Comparison of ENCODE assay signal across 7 mouse cellular contexts in the genomic region with DNA sequence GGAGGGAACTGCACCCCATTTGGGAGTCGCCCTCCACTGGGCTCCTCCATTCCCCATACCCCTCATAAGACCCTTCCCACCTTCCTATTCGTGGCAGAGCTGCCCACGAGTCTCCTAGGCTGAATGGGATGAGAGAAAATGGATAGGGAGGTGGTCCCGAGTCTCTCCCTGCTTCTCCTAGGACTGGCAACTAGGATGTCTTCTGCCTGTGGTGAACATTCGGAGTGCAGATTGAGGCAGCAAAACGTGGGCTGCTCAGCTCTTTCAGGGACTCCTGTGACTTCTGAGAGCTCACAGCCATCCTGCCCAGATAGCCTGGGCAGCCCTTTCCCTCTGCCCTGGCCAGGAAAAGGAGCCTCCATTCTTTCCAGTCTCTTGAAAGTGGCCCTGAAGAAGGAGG. TPM values are rescaled to one million over a fixed set of nuclear protein-coding genes. Genes with fewer than 3 reads are reported as not detected.
A peak's percentile ranks its signal among the peaks of the same experiment; 100 is the strongest.
DNase-seq lines count a peak whose midpoint lies in the region; ATAC-seq lines count a peak whose summit lies in the region.

A gene (minus strand): TSS at position 187 of the 400 bp plus-strand sequence.

- no peak within 1 kb of the TSS for H3K27ac ChIP-seq in lung, embryonic 15.5 days
- peak within 1 kb of the TSS; percentile 20; the same call in 1 of the 2 replicates for H3K27ac ChIP-seq in forebrain, embryonic 10.5 days
- H3K27ac ChIP-seq in intestine, embryonic 14.5 days (ENCODE audit: low read depth): no peak within 1 kb of the TSS
- no peak within 1 kb of the TSS for H3K27ac ChIP-seq in midbrain, embryonic 11.5 days (ENCODE audit: low read depth, low read length)

- peak within 1 kb of the TSS; percentile 85 for H3K4me2 ChIP-seq in lung, embryonic 15.5 days
- peak within 1 kb of the TSS; percentile 91 for H3K4me2 ChIP-seq in intestine, embryonic 14.5 days (ENCODE audit: low read length)
- H3K4me2 ChIP-seq in midbrain, embryonic 11.5 days: peak within 1 kb of the TSS; percentile 65

- H3K27me3 ChIP-seq in lung, embryonic 15.5 days: peaks cover 86% of the 10 kb centered on the region
- H3K27me3 ChIP-seq in forebrain, embryonic 10.5 days (ENCODE audit: poor library complexity, severe bottlenecking): peaks cover 100% of the 10 kb centered on the region
- H3K27me3 ChIP-seq in intestine, embryonic 14.5 days (replicated peaks; ENCODE audit: control insufficient read depth, insufficient read depth, low read length): peaks cover 75% of the 10 kb centered on the region
- H3K27me3 ChIP-seq in midbrain, embryonic 11.5 days (ENCODE audit: control insufficient read depth, insufficient read depth, low read length): peaks cover 59% of the 10 kb centered on the region

- H3K9ac ChIP-seq in lung, embryonic 15.5 days: 0 out of 2 replicates have a peak within 1 kb of the TSS, but pooled peaks have one; percentile 2
- peak within 1 kb of the TSS; percentile 20; the same call in 1 of the 2 replicates for H3K9ac ChIP-seq in intestine, embryonic 14.5 days (ENCODE audit: low read length)
- H3K9ac ChIP-seq in midbrain, embryonic 11.5 days (ENCODE audit: low read length): peak within 1 kb of the TSS; percentile 30; the same call in 1 of the 2 replicates

- H3K9me3 ChIP-seq in lung, embryonic 15.5 days: no peaks in the 10 kb centered on the region
- no peaks in the 10 kb centered on the region for H3K9me3 ChIP-seq in forebrain, embryonic 10.5 days
- H3K9me3 ChIP-seq in intestine, embryonic 14.5 days (ENCODE audit: control insufficient read depth, low read length): no peaks in the 10 kb centered on the region
- H3K9me3 ChIP-seq in midbrain, embryonic 11.5 days (ENCODE audit: control insufficient read depth, low read length): no peaks in the 10 kb centered on the region

- DNase-seq in lung, postnatal 25 days (ENCODE audit: low spot score): no peak
- no peak for DNase-seq in forebrain, embryonic 10.5 days (ENCODE audit: extremely low spot score, low spot score)
- no peak for DNase-seq in intestine, embryonic 14.5 days (ENCODE audit: low spot score)
- DNase-seq in midbrain, embryonic 11.5 days (ENCODE audit: low spot score, missing footprints): peak; percentile 88
- DNase-seq in cerebellum, adult 8-10 months: no peak
- no peak for DNase-seq in ovary, postnatal 10 days (ENCODE audit: low spot score)

- no peaks in the 10 kb centered on the region for H3K36me3 ChIP-seq in lung, embryonic 15.5 days
- no peaks in the 10 kb centered on the region for H3K36me3 ChIP-seq in forebrain, embryonic 10.5 days (replicated peaks)
- no peaks in the 10 kb centered on the region for H3K36me3 ChIP-seq in intestine, embryonic 14.5 days (ENCODE audit: control insufficient read depth, insufficient read depth, low read length)
- no peaks in the 10 kb centered on the region for H3K36me3 ChIP-seq in midbrain, embryonic 11.5 days (ENCODE audit: control insufficient read depth, insufficient read depth, low read length)

- peaks cover 7% of the 10 kb centered on the region for H3K4me1 ChIP-seq in lung, embryonic 15.5 days
- peaks cover 37% of the 10 kb centered on the region for H3K4me1 ChIP-seq in forebrain, embryonic 10.5 days
- peaks cover 5% of the 10 kb centered on the region; the same call in 1 of the 2 replicates for H3K4me1 ChIP-seq in intestine, embryonic 14.5 days (replicated peaks; ENCODE audit: control insufficient read depth, insufficient read depth, low read length)
- peaks cover 18% of the 10 kb centered on the region for H3K4me1 ChIP-seq in midbrain, embryonic 11.5 days (ENCODE audit: control insufficient read depth, insufficient read depth, low read length)

- WGBS in lung, embryonic 15.5 days: 9% methylated on average over 6 of the region's 6 CpGs
- WGBS in forebrain, embryonic 10.5 days: 9% methylated on average over 6 of the region's 6 CpGs
- 17% methylated on average over 6 of the region's 6 CpGs for WGBS in intestine, embryonic 14.5 days
- 9% methylated on average over 6 of the region's 6 CpGs for WGBS in midbrain, embryonic 11.5 days

- H3K4me3 ChIP-seq in lung, embryonic 15.5 days: peak within 1 kb of the TSS; percentile 46
- peak within 1 kb of the TSS; percentile 57 for H3K4me3 ChIP-seq in forebrain, embryonic 10.5 days
- peak within 1 kb of the TSS; percentile 52 for H3K4me3 ChIP-seq in intestine, embryonic 14.5 days (ENCODE audit: low read depth, low read length)
- H3K4me3 ChIP-seq in midbrain, embryonic 11.5 days (ENCODE audit: low read depth, low read length): peak within 1 kb of the TSS; percentile 44

- ATAC-seq in lung, embryonic 15.5 days (ENCODE audit: borderline replicate concordance, extremely low read depth, low FRiP score, low TSS enrichment): no peak
- no peak for ATAC-seq in intestine, embryonic 14.5 days (replicated peaks; ENCODE audit: low FRiP score, low TSS enrichment, low read depth)
- ATAC-seq in midbrain, embryonic 11.5 days (ENCODE audit: low FRiP score): no peak

RNA-seq across cellular contexts. Expression of the gene that starts here (rescaled TPM):
- polyA plus RNA-seq in lung, embryonic 15.5 days (2015; fragmentation: Nextera tagmentation; extraction: Ambion mirVana): 0.79 and 1.4 TPM in 2 replicates
- polyA plus RNA-seq in forebrain, embryonic 10.5 days (2016; fragmentation: Nextera tagmentation; extraction: Ambion mirVana): 0.51 and 0.63 TPM in 2 replicates
- 2.9 and 3.4 TPM in 2 replicates for polyA plus RNA-seq in intestine, embryonic 14.5 days (2014; fragmentation: Nextera tagmentation; extraction: Ambion mirVana)
- polyA plus RNA-seq in midbrain, embryonic 11.5 days (2014; fragmentation: Nextera tagmentation; extraction: Ambion mirVana): 2.4 and 2.5 TPM in 2 replicates
